Mouse (Mus musculus): Measurements from ENCODE around the gene Ccn5. TPM values are rescaled to one million over a fixed set of nuclear protein-coding genes. Genes with fewer than 3 reads are reported as not detected.

Ccn5 gene
- polyA plus RNA-seq, 1 experiment from 2014 or later: not detected

- Histone ChIP-seq H3K9me3 (ENCODE audit: control insufficient read depth) (no peaks in the 10 kb centered on the region), H3K36me3 (ENCODE audit: control insufficient read depth, insufficient read depth) (no peaks in the 10 kb centered on the region), H3K4me3 (ENCODE audit: low read depth, low read length) (no peak overlapping the region), H3K4me2 (replicated peaks; ENCODE audit: low read depth) (no peak overlapping the region), H3K9ac (ENCODE audit: low read depth, low read length) (no peak overlapping the region), H3K27ac (ENCODE audit: low read depth, low read length) (no peak overlapping the region), H3K4me1 (replicated peaks; ENCODE audit: control insufficient read depth, insufficient read depth, low read length) (no peaks in the 10 kb centered on the region), H3K27me3 (replicated peaks; ENCODE audit: control insufficient read depth, insufficient read depth, low read length) (no peaks in the 10 kb centered on the region)
- no peak for ATAC-seq
- no peak for TF ChIP-seq CTCF (IDR thresholded peaks at IDR 0.05; ENCODE audit: low read depth)
- 45% methylated on average over 3 of the region's 3 CpGs for WGBS
Observed at GRCm38 (mm10) chr2:163871906-163872305, 51.2 kb downstream of the Ccn5 start.

- H3K36me3 ChIP-seq (ENCODE audit: control insufficient read depth, insufficient read depth): no peaks in the 10 kb centered on the region
- no peak for TF ChIP-seq CTCF (IDR thresholded peaks at IDR 0.05; ENCODE audit: low read depth)
- H3K9ac ChIP-seq (ENCODE audit: low read depth, low read length): no peak overlapping the region
- no peak for ATAC-seq
- no peak overlapping the region for H3K27ac ChIP-seq (ENCODE audit: low read depth, low read length)
- no peak overlapping the region for H3K4me2 ChIP-seq (replicated peaks; ENCODE audit: low read depth)
- no peaks in the 10 kb centered on the region for H3K4me1 ChIP-seq (replicated peaks; ENCODE audit: control insufficient read depth, insufficient read depth, low read length)
- no peaks in the 10 kb centered on the region for H3K27me3 ChIP-seq (replicated peaks; ENCODE audit: control insufficient read depth, insufficient read depth, low read length)
- no peak overlapping the region for H3K4me3 ChIP-seq (ENCODE audit: low read depth, low read length)
- H3K9me3 ChIP-seq (ENCODE audit: control insufficient read depth): no peaks in the 10 kb centered on the region
- 45% methylated on average over 5 of the region's 5 CpGs for WGBS
Observed at GRCm38 (mm10) chr2:163874877-163875276, 54.2 kb downstream of the Ccn5 start.

- Histone ChIP-seq H3K27ac (ENCODE audit: low read depth, low read length) (no peak overlapping the region), H3K4me2 (replicated peaks; ENCODE audit: low read depth) (no peak overlapping the region), H3K36me3 (ENCODE audit: control insufficient read depth, insufficient read depth) (no peaks in the 10 kb centered on the region), H3K4me3 (ENCODE audit: low read depth, low read length) (no peak overlapping the region), H3K9ac (ENCODE audit: low read depth, low read length) (no peak overlapping the region), H3K9me3 (ENCODE audit: control insufficient read depth) (no peaks in the 10 kb centered on the region), H3K4me1 (replicated peaks; ENCODE audit: control insufficient read depth, insufficient read depth, low read length) (no peaks in the 10 kb centered on the region), H3K27me3 (replicated peaks; ENCODE audit: control insufficient read depth, insufficient read depth, low read length) (no peaks in the 10 kb centered on the region)
- ATAC-seq: no peak
- 72% methylated on average over 7 of the region's 7 CpGs for WGBS
- TF ChIP-seq CTCF (IDR thresholded peaks at IDR 0.05; ENCODE audit: low read depth): no peak
Observed at GRCm38 (mm10) chr2:163875484-163875883, 54.8 kb downstream of the Ccn5 start.

- no peaks in the 10 kb centered on the region for H3K4me1 ChIP-seq (replicated peaks; ENCODE audit: control insufficient read depth, insufficient read depth, low read length)
- no peaks in the 10 kb centered on the region for H3K27me3 ChIP-seq (replicated peaks; ENCODE audit: control insufficient read depth, insufficient read depth, low read length)
- no peak overlapping the region for H3K4me2 ChIP-seq (replicated peaks; ENCODE audit: low read depth)
- no peak overlapping the region for H3K27ac ChIP-seq (ENCODE audit: low read depth, low read length)
- H3K4me3 ChIP-seq (ENCODE audit: low read depth, low read length): no peak overlapping the region
- no peaks in the 10 kb centered on the region for H3K9me3 ChIP-seq (ENCODE audit: control insufficient read depth)
- no peak for TF ChIP-seq CTCF (IDR thresholded peaks at IDR 0.05; ENCODE audit: low read depth)
- no peak overlapping the region for H3K9ac ChIP-seq (ENCODE audit: low read depth, low read length)
- H3K36me3 ChIP-seq (ENCODE audit: control insufficient read depth, insufficient read depth): no peaks in the 10 kb centered on the region
- no peak for ATAC-seq
- 69% methylated on average over 14 of the region's 14 CpGs for WGBS
Observed at GRCm38 (mm10) chr2:163876830-163877498, 56.3 kb downstream of the Ccn5 start.

- Histone ChIP-seq H3K9ac (ENCODE audit: low read depth, low read length) (no peak overlapping the region), H3K4me3 (ENCODE audit: low read depth, low read length) (no peak overlapping the region), H3K27me3 (replicated peaks; ENCODE audit: control insufficient read depth, insufficient read depth, low read length) (no peaks in the 10 kb centered on the region), H3K27ac (ENCODE audit: low read depth, low read length) (no peak overlapping the region), H3K4me1 (replicated peaks; ENCODE audit: control insufficient read depth, insufficient read depth, low read length) (no peaks in the 10 kb centered on the region), H3K36me3 (ENCODE audit: control insufficient read depth, insufficient read depth) (no peaks in the 10 kb centered on the region), H3K9me3 (ENCODE audit: control insufficient read depth) (no peaks in the 10 kb centered on the region), H3K4me2 (replicated peaks; ENCODE audit: low read depth) (no peak overlapping the region)
- 77% methylated on average over 6 of the region's 6 CpGs for WGBS
- no peak for ATAC-seq
- no peak for TF ChIP-seq CTCF (IDR thresholded peaks at IDR 0.05; ENCODE audit: low read depth)
Observed at GRCm38 (mm10) chr2:163880891-163881290, 60.2 kb downstream of the Ccn5 start.

Other genes with a start within 250 kb of the Ccn5 start
- 10.4 and 10.9 TPM in 2 replicates for gene Ttpal, start 218.5 kb upstream of the Ccn5 start, polyA plus RNA-seq (2015; fragmentation: Nextera tagmentation; extraction: Ambion mirVana)
- gene Serinc3, start 175.7 kb upstream of the Ccn5 start, polyA plus RNA-seq (2015; fragmentation: Nextera tagmentation; extraction: Ambion mirVana): 61.3 and 68.5 TPM in 2 replicates
- 114 and 116 TPM in 2 replicates for gene Pkig, start 162.5 kb upstream of the Ccn5 start, polyA plus RNA-seq (2015; fragmentation: Nextera tagmentation; extraction: Ambion mirVana)
- gene Ada, start 70.6 kb upstream of the Ccn5 start, polyA plus RNA-seq (2015; fragmentation: Nextera tagmentation; extraction: Ambion mirVana): 78.2 and 81.3 TPM in 2 replicates
- not detected in 2 replicates for gene Kcnk15, start 32.8 kb downstream of the Ccn5 start, polyA plus RNA-seq (2015; fragmentation: Nextera tagmentation; extraction: Ambion mirVana)
- 0.53 and 0.55 TPM in 2 replicates for gene Rims4, start 97.8 kb downstream of the Ccn5 start, polyA plus RNA-seq (2015; fragmentation: Nextera tagmentation; extraction: Ambion mirVana)
- 180 and 186 TPM in 2 replicates for gene Ywhab, start 174.1 kb downstream of the Ccn5 start, polyA plus RNA-seq (2015; fragmentation: Nextera tagmentation; extraction: Ambion mirVana)
- gene Pabpc1l, start 204.6 kb downstream of the Ccn5 start, polyA plus RNA-seq (2015; fragmentation: Nextera tagmentation; extraction: Ambion mirVana): 0.88 and 0.94 TPM in 2 replicates
- 12.1 and 12.2 TPM in 2 replicates for gene Stk4, start 249.5 kb downstream of the Ccn5 start, polyA plus RNA-seq (2015; fragmentation: Nextera tagmentation; extraction: Ambion mirVana)

Data from intestine, postnatal 0 days (tissue).